Mouse (Mus musculus) spleen, postnatal 36 days (tissue): ENCODE results near the gene Elane.
A peak's percentile ranks its signal among the peaks of the same experiment; 100 is the strongest.

Source experiments
- DNase-seq, 2 experiments: peaks; one replicate each; pipeline ENCODE4 v3.0.0; 2022; ENCODE audit warnings: low spot score in 2 of 2, mixed read lengths in 1 of 2

Elane gene

GRCm38 (mm10) chr10:79886054-79886453, at the start of gene Elane:
Gene Elane, plus strand, starts transcription at chr10:79886247.
- DNase-seq: no peak

DNA sequence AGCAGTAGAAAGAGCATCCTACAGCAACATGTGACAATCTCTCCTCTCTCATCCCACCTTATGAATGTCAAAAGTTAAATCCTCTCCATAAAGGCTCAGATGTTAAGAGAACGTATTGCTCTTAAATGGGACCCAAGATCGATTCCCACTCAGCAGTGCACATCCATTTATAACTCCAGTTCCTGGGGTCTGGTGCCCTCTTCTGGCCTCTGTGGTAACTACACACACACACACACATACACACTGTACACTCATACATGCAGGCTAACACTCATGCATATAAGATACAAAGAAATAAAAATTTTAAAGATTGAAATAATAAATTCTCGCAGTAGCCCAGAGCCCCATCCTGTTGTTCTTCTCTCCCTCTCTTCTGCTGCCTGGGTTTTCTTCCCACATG, 49.1 kb upstream of the Elane start:
- DNase-seq: no peak

- no peak for DNase-seq
These were observed 47.9 kb upstream of the Elane start for GRCm38 (mm10) chr10:79838151-79838550.

DNA sequence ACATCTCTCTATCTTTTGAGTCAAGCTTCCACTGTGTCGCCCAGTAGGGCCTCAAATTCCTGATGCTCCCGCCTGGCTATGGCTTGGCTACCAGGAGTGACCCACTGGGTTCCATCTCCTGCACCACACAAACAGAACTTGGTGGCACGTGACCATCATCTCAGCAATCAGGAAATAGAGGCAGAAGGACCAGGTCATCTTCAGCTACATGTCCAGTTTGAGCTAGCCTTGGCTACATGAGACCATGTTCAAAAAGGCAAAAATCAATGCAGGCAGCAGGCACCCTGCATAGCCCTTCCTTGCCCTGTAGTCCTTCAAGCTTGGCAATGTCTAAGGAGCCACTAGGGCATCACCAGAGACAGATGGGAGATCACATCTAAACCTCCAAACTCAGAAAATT, 46.0 kb upstream of the Elane start:
- DNase-seq: no peak

GRCm38 (mm10) chr10:79840644-79841551, 45.1 kb upstream of the Elane start:
- no peak for DNase-seq

DNA sequence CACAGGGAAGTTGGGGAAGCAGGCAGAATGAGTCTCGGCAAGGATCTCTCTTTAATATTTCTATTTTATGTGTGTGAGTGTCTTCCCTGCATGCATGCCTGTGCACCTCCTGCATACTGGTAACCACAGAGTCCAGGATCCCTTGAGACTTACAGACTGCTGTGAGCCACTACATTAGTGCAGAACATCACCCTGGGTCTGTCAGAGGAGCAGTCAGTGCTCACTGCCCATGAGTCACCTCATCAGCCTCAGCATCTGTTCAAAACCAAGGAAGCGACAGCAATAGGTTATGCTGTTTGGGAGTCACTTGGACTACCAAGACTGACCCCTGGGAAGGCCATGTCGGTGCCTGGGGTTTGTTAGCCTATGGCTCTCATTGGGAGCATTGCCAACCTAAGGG, 43.7 kb upstream of the Elane start:
- no peak for DNase-seq

DNA sequence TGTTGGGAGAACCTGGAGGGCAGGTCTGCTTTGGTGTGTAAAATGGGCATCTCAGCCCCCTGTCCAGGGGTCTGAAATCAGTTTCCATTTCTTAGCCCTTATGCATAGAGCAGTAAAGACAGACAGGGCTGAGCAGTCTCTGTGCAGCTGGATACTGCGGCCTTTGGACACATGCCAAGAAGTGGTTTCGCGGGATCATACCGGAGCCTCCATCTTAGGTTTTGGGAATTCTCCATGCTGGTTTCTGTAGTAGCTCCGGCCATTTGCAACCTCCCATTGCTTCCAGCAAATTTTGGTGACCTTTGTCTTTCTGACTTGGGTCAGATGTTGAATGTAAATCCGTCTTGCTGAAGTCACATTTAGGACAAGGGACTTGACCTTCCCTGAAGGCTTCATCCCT, 42.6 kb upstream of the Elane start:
- DNase-seq: no peak

DNA sequence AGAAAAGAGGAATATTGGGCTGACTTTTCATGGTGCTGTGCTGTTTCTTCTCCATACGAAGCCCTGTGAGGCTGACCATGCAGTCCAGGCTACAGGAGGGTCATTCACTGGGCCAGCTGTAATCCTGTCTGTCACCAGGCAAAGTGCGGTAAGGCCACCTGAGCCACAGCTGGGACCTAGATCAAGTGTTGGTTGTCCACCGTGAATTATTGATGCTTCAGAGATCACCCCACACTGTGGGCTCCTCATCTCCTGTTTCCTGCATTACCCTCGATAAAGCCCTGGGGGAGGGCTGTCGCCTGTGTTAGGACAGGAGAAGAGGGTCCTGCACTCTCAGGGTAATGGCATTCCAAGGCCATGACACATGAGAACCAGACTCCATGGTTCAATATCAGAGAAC, 39.5 kb upstream of the Elane start:
- no peak for DNase-seq

- peak in 1 of 2 experiments; percentile 52 for DNase-seq
These were observed 36.0 kb upstream of the Elane start for GRCm38 (mm10) chr10:79849941-79850628.

- DNase-seq: no peak
These were observed 34.4 kb upstream of the Elane start for GRCm38 (mm10) chr10:79851653-79852052.

- DNase-seq: no peak
These were observed 33.8 kb upstream of the Elane start for GRCm38 (mm10) chr10:79852107-79852789.

DNA sequence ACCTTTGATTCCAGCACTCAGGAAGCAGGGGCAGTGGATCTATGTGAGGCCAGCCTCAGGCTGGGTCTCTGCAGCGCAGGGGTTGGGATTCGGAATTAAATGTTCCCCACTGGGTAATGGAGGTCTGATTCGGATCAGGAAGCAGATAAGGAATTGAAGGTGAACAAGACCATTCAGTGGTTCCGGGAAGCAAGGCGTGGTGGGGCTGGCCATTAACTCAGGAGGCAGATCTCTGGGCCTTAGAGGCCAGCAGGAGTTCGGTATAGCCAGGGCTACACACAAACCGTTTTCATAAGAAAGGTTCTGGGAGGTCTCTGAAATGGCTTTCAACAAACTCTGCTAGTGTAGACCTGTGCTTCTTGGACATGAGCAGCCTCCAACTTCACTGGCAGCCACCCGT, 33.2 kb upstream of the Elane start:
- no peak for DNase-seq

DNA sequence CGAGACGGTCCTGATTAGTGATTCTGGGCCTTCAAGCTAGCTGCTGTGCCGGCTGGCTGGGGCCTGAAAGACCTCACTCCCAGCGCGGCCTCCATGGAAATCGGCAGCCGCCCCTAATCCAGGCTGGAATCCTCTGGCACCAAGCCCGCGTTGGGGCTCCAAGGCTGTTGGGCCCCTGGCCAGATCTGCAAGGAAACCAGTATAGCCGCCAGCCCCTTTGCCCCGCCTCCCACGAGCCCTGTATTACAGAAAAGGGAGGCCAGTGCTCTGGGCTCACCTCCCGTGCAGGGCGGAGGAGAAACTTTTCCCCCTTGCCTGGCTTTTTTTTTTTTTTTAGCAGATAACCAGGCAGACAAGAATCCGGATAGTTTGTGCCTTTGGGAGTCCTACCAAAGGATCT, 32.7 kb upstream of the Elane start:
- DNase-seq: peak; percentile 68 to 75

DNA sequence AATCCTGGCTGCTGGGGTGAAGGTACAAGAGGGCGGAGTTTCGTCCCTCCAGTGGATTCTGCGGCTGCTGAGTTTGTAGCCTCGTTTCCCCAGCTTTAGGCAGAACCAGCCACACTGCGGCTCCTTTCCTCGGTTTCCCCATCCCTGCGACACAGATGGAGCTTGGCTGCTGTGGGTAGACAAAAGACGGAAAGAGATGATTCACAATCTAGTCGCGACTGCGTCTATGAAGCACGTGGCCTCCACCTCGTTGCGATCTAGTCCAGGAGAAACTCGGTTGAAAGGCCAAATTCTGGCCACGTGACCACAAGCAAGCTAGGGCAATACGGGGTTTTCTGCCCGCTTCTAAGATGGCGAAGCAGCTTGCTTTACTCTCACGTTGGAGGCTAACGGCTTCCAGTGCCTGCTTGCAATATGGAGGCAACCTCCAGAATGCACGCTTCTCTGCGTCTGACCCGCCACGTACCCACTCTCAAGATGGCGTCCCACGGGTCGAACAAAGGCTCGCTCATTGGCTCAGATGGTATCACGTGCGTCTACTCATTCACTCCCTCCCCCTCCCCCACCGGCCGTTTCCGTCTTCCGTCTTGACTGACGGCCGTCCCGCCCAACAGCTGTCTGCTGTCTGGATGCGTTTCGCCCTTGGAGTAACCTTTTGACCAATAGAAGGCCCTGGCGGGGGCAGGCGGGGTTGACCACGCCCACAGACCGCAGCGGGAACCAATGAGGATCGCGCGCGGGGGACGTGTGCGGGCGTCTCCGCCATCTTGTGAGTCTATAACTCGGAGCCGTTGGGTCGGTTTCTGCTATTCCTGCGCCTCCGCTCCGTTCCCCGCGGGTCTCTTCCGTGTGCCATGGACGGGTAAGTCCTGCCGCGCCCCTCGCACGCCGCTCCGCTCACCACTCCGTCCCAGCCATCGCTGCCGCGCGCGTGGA, 31.9 kb upstream of the Elane start, which contains the start of gene Ptbp1:
Gene Ptbp1 (plus strand): TSS at position 568 of the 936 bp plus-strand sequence.
- peak; percentile 99 to 100 for DNase-seq

GRCm38 (mm10) chr10:79854801-79855541, 31.1 kb upstream of the Elane start:
- peak; percentile 74 to 77 for DNase-seq

GRCm38 (mm10) chr10:79855558-79856184, 30.4 kb upstream of the Elane start:
- no peak for DNase-seq

DNA sequence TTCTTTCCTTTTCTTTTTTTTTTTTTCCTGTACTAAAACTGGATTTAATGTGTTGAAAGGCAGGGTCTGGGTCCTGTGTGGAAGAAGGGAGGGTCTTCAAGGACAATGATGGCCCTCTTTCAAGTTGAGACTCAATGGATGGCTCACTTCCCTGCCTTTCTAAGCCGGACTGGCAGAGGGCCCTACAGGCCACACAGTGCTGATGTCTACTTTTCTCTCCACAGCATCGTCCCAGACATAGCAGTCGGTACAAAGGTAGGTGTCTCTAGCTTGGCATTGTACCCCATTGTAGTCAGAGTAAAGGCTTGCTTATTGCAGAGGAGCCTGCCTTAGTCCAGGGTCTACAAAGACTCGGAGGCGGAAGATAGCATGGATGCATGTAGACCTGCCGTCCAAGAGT, 29.8 kb upstream of the Elane start:
- DNase-seq: no peak

- DNase-seq: no peak
These were observed 29.2 kb upstream of the Elane start for GRCm38 (mm10) chr10:79856704-79857451.

DNA sequence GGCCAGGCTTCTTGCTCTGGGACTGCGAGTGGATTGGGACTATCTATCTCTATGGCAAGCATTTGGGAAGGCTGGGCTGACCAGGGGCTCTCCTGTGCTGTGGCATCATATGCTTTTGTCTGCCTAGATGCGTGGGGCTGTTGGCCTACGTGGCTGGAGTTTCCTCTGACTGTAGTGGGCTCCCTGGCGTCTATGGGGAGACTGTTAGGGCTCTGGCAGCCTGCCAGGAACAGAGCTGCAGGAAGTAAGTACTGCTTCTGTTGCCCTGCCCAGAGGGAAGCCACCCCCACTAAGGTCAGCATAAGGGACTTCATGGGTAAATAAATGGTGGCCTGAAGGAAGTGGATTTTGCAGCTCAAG, 28.6 kb upstream of the Elane start:
- DNase-seq: peak; percentile 70 to 78
